Mouse (Mus musculus): Measurements from ENCODE around the gene Amt. TPM values are rescaled to one million over a fixed set of nuclear protein-coding genes. Genes with fewer than 3 reads are reported as not detected.
"Not testable (repeated sequence)": the region's sequence is repeated elsewhere in the genome, so short reads cannot be mapped to it uniquely, and the experiment has no call there.

The Amt gene
- polyA plus RNA-seq, 1 experiment from 2014 or later: 27.4 TPM

GRCm38 (mm10) chr9:108274476-108275330 is 21.9 kb upstream of the Amt start:
- 74% methylated on average over 5 of the region's 5 CpGs for WGBS
- ATAC-seq (ENCODE audit: insufficient number of reproducible peaks, insufficient read depth, low FRiP score, low read depth): no peak
- no peak overlapping the region for H3K27ac ChIP-seq (ENCODE audit: low read length)

GRCm38 (mm10) chr9:108275331-108275659 is 21.4 kb upstream of the Amt start:
- no peaks in the 10 kb centered on the region for H3K36me3 ChIP-seq (ENCODE audit: control insufficient read depth, insufficient read depth, low read length)
- peaks cover 13% of the 10 kb centered on the region; the same call in 1 of the 2 replicates for H3K4me1 ChIP-seq (ENCODE audit: control insufficient read depth, insufficient read depth, low read length)
- H3K9me3 ChIP-seq (ENCODE audit: control insufficient read depth, low read depth, low read length): no peaks in the 10 kb centered on the region
- H3K4me2 ChIP-seq (replicated peaks; ENCODE audit: low read depth, low read length): no peak overlapping the region
- no peak for ATAC-seq (ENCODE audit: insufficient number of reproducible peaks, insufficient read depth, low FRiP score, low read depth)
- no peaks in the 10 kb centered on the region for H3K27me3 ChIP-seq (ENCODE audit: control insufficient read depth, insufficient read depth, low read length)
- 42% methylated on average over 6 of the region's 6 CpGs for WGBS
- H3K9ac ChIP-seq (replicated peaks; ENCODE audit: low read depth, low read length): no peak overlapping the region
- no peak overlapping the region for H3K4me3 ChIP-seq (ENCODE audit: low read depth, low read length)
- H3K27ac ChIP-seq (ENCODE audit: low read length): no peak overlapping the region

More at GRCm38 (mm10) chr9:108274476-108275330, 21.9 kb upstream of the Amt start:
- no peak overlapping the region for H3K9ac ChIP-seq (replicated peaks; ENCODE audit: low read depth, low read length)
- no peaks in the 10 kb centered on the region for H3K27me3 ChIP-seq (ENCODE audit: control insufficient read depth, insufficient read depth, low read length)
- H3K9me3 ChIP-seq (ENCODE audit: control insufficient read depth, low read depth, low read length): no peaks in the 10 kb centered on the region
- no peak overlapping the region for H3K4me3 ChIP-seq (ENCODE audit: low read depth, low read length)
- no peak overlapping the region for H3K4me2 ChIP-seq (replicated peaks; ENCODE audit: low read depth, low read length)
- no peaks in the 10 kb centered on the region for H3K36me3 ChIP-seq (ENCODE audit: control insufficient read depth, insufficient read depth, low read length)
- H3K4me1 ChIP-seq (ENCODE audit: control insufficient read depth, insufficient read depth, low read length): peaks cover 13% of the 10 kb centered on the region; the same call in 1 of the 2 replicates

GRCm38 (mm10) chr9:108278697-108279450 is 17.8 kb upstream of the Amt start:
- WGBS: 66% methylated on average over 10 of the region's 10 CpGs
- Histone ChIP-seq H3K9me3 (ENCODE audit: control insufficient read depth, low read depth, low read length) (no peaks in the 10 kb centered on the region), H3K9ac (replicated peaks; ENCODE audit: low read depth, low read length) (no peak overlapping the region), H3K27me3 (ENCODE audit: control insufficient read depth, insufficient read depth, low read length) (no peaks in the 10 kb centered on the region), H3K4me3 (ENCODE audit: low read depth, low read length) (no peak overlapping the region), H3K4me1 (ENCODE audit: control insufficient read depth, insufficient read depth, low read length) (no peaks in the 10 kb centered on the region), H3K36me3 (ENCODE audit: control insufficient read depth, insufficient read depth, low read length) (no peaks in the 10 kb centered on the region), H3K4me2 (replicated peaks; ENCODE audit: low read depth, low read length) (no peak overlapping the region), H3K27ac (ENCODE audit: low read length) (no peak overlapping the region)
- ATAC-seq (ENCODE audit: insufficient number of reproducible peaks, insufficient read depth, low FRiP score, low read depth): no peak

GRCm38 (mm10) chr9:108280071-108280828 is 16.4 kb upstream of the Amt start:
- 32% methylated on average over 8 of the region's 8 CpGs for WGBS

GRCm38 (mm10) chr9:108284410-108284809 is 12.2 kb upstream of the Amt start:
- no peaks in the 10 kb centered on the region for H3K9me3 ChIP-seq (ENCODE audit: control insufficient read depth, low read depth, low read length)
- H3K36me3 ChIP-seq (ENCODE audit: control insufficient read depth, insufficient read depth, low read length): no peaks in the 10 kb centered on the region
- no peaks in the 10 kb centered on the region for H3K4me1 ChIP-seq (ENCODE audit: control insufficient read depth, insufficient read depth, low read length)
- H3K27ac ChIP-seq (ENCODE audit: low read length): no peak overlapping the region
- no peak overlapping the region for H3K9ac ChIP-seq (replicated peaks; ENCODE audit: low read depth, low read length)
- 8% methylated on average over 6 of the region's 6 CpGs for WGBS
- peak; percentile 63; the same call in 1 of the 2 replicates for ATAC-seq (ENCODE audit: insufficient number of reproducible peaks, insufficient read depth, low FRiP score, low read depth)
- H3K4me2 ChIP-seq (replicated peaks; ENCODE audit: low read depth, low read length): no peak overlapping the region
- no peaks in the 10 kb centered on the region for H3K27me3 ChIP-seq (ENCODE audit: control insufficient read depth, insufficient read depth, low read length)
- no peak overlapping the region for H3K4me3 ChIP-seq (ENCODE audit: low read depth, low read length)

More at GRCm38 (mm10) chr9:108280071-108280828, 16.4 kb upstream of the Amt start:
- H3K36me3 ChIP-seq (ENCODE audit: control insufficient read depth, insufficient read depth, low read length): no peaks in the 10 kb centered on the region
- H3K4me3 ChIP-seq (ENCODE audit: low read depth, low read length): no peak overlapping the region
- H3K27me3 ChIP-seq (ENCODE audit: control insufficient read depth, insufficient read depth, low read length): no peaks in the 10 kb centered on the region
- H3K4me1 ChIP-seq (ENCODE audit: control insufficient read depth, insufficient read depth, low read length): no peaks in the 10 kb centered on the region
- H3K4me2 ChIP-seq (replicated peaks; ENCODE audit: low read depth, low read length): no peak overlapping the region
- peak overlapping the region; percentile 36; the same call in 1 of the 2 replicates for H3K27ac ChIP-seq (ENCODE audit: low read length)
- ATAC-seq (ENCODE audit: insufficient number of reproducible peaks, insufficient read depth, low FRiP score, low read depth): peak; percentile 56; the same call in 1 of the 2 replicates
- H3K9me3 ChIP-seq (ENCODE audit: control insufficient read depth, low read depth, low read length): no peaks in the 10 kb centered on the region
- H3K9ac ChIP-seq (replicated peaks; ENCODE audit: low read depth, low read length): no peak overlapping the region

GRCm38 (mm10) chr9:108287526-108288238 is 9.0 kb upstream of the Amt start:
- H3K27me3 ChIP-seq (ENCODE audit: control insufficient read depth, insufficient read depth, low read length); H3K9me3 ChIP-seq (ENCODE audit: control insufficient read depth, low read depth, low read length); H3K27ac ChIP-seq (ENCODE audit: low read length); H3K36me3 ChIP-seq (ENCODE audit: control insufficient read depth, insufficient read depth, low read length); H3K4me3 ChIP-seq (ENCODE audit: low read depth, low read length); ATAC-seq (ENCODE audit: insufficient number of reproducible peaks, insufficient read depth, low FRiP score, low read depth); H3K4me2 ChIP-seq (replicated peaks; ENCODE audit: low read depth, low read length); H3K9ac ChIP-seq (replicated peaks; ENCODE audit: low read depth, low read length); H3K4me1 ChIP-seq (ENCODE audit: control insufficient read depth, insufficient read depth, low read length): not testable (repeated sequence)
- 92% methylated on average over 4 of the region's 6 CpGs for WGBS

- Histone ChIP-seq H3K4me1 (ENCODE audit: control insufficient read depth, insufficient read depth, low read length) (no peaks in the 10 kb centered on the region; the same call in 1 of the 2 replicates), H3K4me2 (replicated peaks; ENCODE audit: low read depth, low read length) (peak overlapping the region; percentile 33; the same call in 1 of the 2 replicates), H3K9ac (replicated peaks; ENCODE audit: low read depth, low read length) (no peak overlapping the region), H3K27ac (ENCODE audit: low read length) (no peak overlapping the region), H3K27me3 (ENCODE audit: control insufficient read depth, insufficient read depth, low read length) (no peaks in the 10 kb centered on the region), H3K36me3 (ENCODE audit: control insufficient read depth, insufficient read depth, low read length) (no peaks in the 10 kb centered on the region), H3K9me3 (ENCODE audit: control insufficient read depth, low read depth, low read length) (no peaks in the 10 kb centered on the region), H3K4me3 (ENCODE audit: low read depth, low read length) (no peak overlapping the region)
- ATAC-seq (ENCODE audit: insufficient number of reproducible peaks, insufficient read depth, low FRiP score, low read depth): no peak
- WGBS: 62% methylated on average over 2 of the region's 2 CpGs
Observed at GRCm38 (mm10) chr9:108289347-108289746, 7.3 kb upstream of the Amt start.
